Comparison of ENCODE assay signal across 12 mouse cellular contexts in genomic region chr6:112781409-112782093, GRCm38 (mm10).
DNase-seq lines count a peak whose midpoint lies in the region; TF ChIP-seq lines count a peak whose summit lies in the region.
"Had no signal": no experiment of that assay in that cellular context is flagged by ENCODE, and none has a peak within 500 bp of the region (broad histone marks: within the 10 kb centered on the region; RNA-seq: fewer than 3 reads in every experiment).

No protein-coding gene starts in this region.

- intact Hi-C loops in heart, postnatal 36 days (cut with DNase I), result loop anchor here (1.0 to 10.0 kb wide), 5 partner anchors 63 to 577 kb away; no protein-coding TSS in a partner anchor
- intact Hi-C loops in heart, postnatal 10 days (cut with DNase I), result loop anchor here (5.0 to 10.0 kb wide), 5 partner anchors 64 to 567 kb away; no protein-coding TSS in a partner anchor

- H3K27ac ChIP-seq in bone marrow, adult 2 months (ENCODE audit: control insufficient read depth, insufficient read depth, low read depth, low read length, poor library complexity), result no peak overlapping the region
- H3K27ac ChIP-seq: forebrain, embryonic 12.5 days; stomach, embryonic 15.5 days had no signal

- TF ChIP-seq POLR2A in lung, adult 2 months (IDR thresholded peaks at IDR 0.05; ENCODE audit: borderline replicate concordance, extremely low read depth, low read depth, low read length), result no peak
- no peak for TF ChIP-seq POLR2A in bone marrow, adult 2 months (IDR thresholded peaks at IDR 0.05; ENCODE audit: borderline replicate concordance, control insufficient read depth, low read depth, low read length)

- no peak overlapping the region for H3K4me3 ChIP-seq in lung, adult 2 months (replicated peaks; ENCODE audit: extremely low read depth, low read depth, low read length)
- H3K4me3 ChIP-seq in bone marrow, adult 2 months (replicated peaks; ENCODE audit: control insufficient read depth, low read depth, low read length), result no peak overlapping the region
- H3K4me3 ChIP-seq: forebrain, embryonic 12.5 days; stomach, embryonic 15.5 days had no signal

- 0 out of 2 replicates have a peak, but pooled peaks have one; percentile 27 for TF ChIP-seq CTCF in lung, adult 2 months (IDR thresholded peaks at IDR 0.05; ENCODE audit: insufficient read depth, low read length)
- TF ChIP-seq CTCF in bone marrow, adult 2 months (IDR thresholded peaks at IDR 0.05; ENCODE audit: control insufficient read depth, insufficient read depth, low read length), result peak; percentile 6; the same call in 1 of the 2 replicates

- peak; percentile 95 for DNase-seq in heart, adult 11 months
- DNase-seq in heart, postnatal 36 days, result no peak
- DNase-seq in lung, adult 2 months, result no peak
- no peak for DNase-seq in lung, postnatal 14 days
- peak; percentile 15 to 33 for DNase-seq in heart, postnatal 10 days
- DNase-seq in urinary bladder, postnatal 36 days (ENCODE audit: low spot score in 2 of 2), result no peak
- DNase-seq in retina, postnatal 1 day, result no peak
- DNase-seq: adrenal gland, postnatal 14 days; lung, postnatal 10 days had no signal

- H3K4me1 ChIP-seq in lung, adult 2 months (ENCODE audit: control insufficient read depth, insufficient read depth, low read length), result no peaks in the 10 kb centered on the region
- no peaks in the 10 kb centered on the region for H3K4me1 ChIP-seq in bone marrow, adult 2 months (ENCODE audit: control insufficient read depth, insufficient read depth, low read length)
- H3K4me1 ChIP-seq: forebrain, embryonic 12.5 days; stomach, embryonic 15.5 days had no signal

- WGBS in lung, adult 2 months, result 67% methylated on average over 10 of the region's 10 CpGs
- 85% methylated on average over 10 of the region's 10 CpGs for WGBS in bone marrow, adult 2 months

Comparison
In these comparisons a context has a peak if more than half of its experiments do, and no peak if none do; other contexts are left out.
1. DNase-seq: peak in heart, adult 11 months (single experiment) and heart, postnatal 10 days (2 of 2); none in heart, postnatal 36 days (0 of 2), lung, adult 2 months (single experiment), lung, postnatal 14 days (single experiment), urinary bladder, postnatal 36 days (0 of 2) and retina, postnatal 1 day (single experiment).